Mouse (Mus musculus) C2C12 (cell line): ENCODE results near the gene Mmp28.

ENCODE experiments used
- MAX ChIP-seq: IDR thresholded peaks from one replicate; pipeline ENCODE4 v1.6.1; 2011; ENCODE audit warnings: mild to moderate bottlenecking, control low read depth
- MYOD1 ChIP-seq: IDR thresholded peaks from one replicate; pipeline ENCODE4 v1.6.1; 2011; ENCODE audit warnings: low read depth; ENCODE audit not compliant: control insufficient read depth, insufficient read length
- USF1 ChIP-seq: IDR thresholded peaks from one replicate; pipeline ENCODE4 v1.6.1; 2011; ENCODE audit warnings: low read depth, mild to moderate bottlenecking, control low read depth, moderate library complexity

DNA sequence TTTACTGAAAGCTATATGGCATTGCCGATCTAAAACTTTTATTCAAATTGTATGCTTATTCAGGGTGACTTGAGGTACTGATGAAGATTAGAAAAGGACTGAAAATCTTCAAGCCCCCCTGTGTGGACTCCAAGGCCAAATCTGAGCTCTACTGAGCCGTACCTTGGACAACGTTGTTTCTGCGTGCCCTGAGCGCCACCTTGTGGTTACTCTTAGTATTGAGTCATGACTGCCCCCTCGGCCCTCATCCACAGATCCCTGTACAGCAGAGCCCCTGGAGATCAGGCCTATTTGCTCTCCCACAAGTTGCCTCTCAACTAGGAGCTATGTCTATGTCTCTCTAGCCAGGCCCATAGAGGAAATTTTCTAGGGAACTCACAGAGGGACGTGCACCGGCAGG is 38.2 kb downstream of the Mmp28 start:
- TF ChIP-seq MYOD1 (no peak), USF1 (no peak), MAX (no peak)
